Mouse (Mus musculus): ENCODE data around the gene Olfr891.
"Not testable (repeated sequence)": the region's sequence is repeated elsewhere in the genome, so short reads cannot be mapped to it uniquely, and the experiment has no call there.

Gene Olfr891

DNA sequence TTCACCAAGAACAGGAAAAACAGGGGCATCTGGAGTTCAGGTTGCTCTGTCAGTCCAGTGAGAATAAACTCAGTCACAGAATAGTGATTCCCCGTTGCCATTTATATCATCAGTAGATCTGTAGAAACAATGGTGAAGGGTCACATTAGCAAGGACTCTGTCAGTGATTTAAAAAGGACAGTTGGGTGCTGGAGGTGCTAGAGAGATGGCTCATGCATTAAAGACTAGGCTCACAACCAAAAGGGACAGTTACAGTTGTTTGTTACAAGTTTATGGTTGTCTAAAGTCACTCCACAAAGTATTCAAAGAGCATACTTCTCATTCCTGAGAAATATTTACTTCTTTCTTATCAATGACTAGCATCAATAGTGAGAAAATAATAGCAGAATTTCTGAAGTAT is at the start of gene Olfr891:
Gene Olfr891, minus strand, starts transcription at position 101 of the 400 bp plus-strand sequence.
- Histone ChIP-seq H3K9me3 (ENCODE audit: low read length) (peaks cover 25% of the 10 kb centered on the region), H3K27me3 (ENCODE audit: insufficient read depth, low read length) (no peaks in the 10 kb centered on the region), H3K4me3 (replicated peaks; ENCODE audit: low read length) (no peak within 1 kb of the TSS), H3K36me3 (ENCODE audit: insufficient read depth, low read length) (no peaks in the 10 kb centered on the region), H3K4me1 (replicated peaks; ENCODE audit: low read depth, low read length) (no peaks in the 10 kb centered on the region)
- TF ChIP-seq CTCF (conservative IDR thresholded peaks at IDR 0.05; ENCODE audit: low read length) (no peak), POU5F1 (IDR thresholded peaks at IDR 0.05; ENCODE audit: borderline replicate concordance, low read length) (no peak), NANOG (IDR thresholded peaks at IDR 0.05; ENCODE audit: borderline replicate concordance, low read length) (no peak)

GRCm38 (mm10) chr9:38217755-38218154 is 37.1 kb upstream of the Olfr891 start, which contains the start of gene Olfr894:
Gene Olfr894, plus strand, starts transcription at chr9:38218055.
- Histone ChIP-seq H3K27me3 (ENCODE audit: insufficient read depth, low read length) (no peaks in the 10 kb centered on the region), H3K4me1 (replicated peaks; ENCODE audit: low read depth, low read length) (no peaks in the 10 kb centered on the region), H3K4me3 (replicated peaks; ENCODE audit: low read length) (no peak within 1 kb of the TSS), H3K9me3 (ENCODE audit: low read length) (no peaks in the 10 kb centered on the region), H3K36me3 (ENCODE audit: insufficient read depth, low read length) (no peaks in the 10 kb centered on the region)
- TF ChIP-seq NANOG (IDR thresholded peaks at IDR 0.05; ENCODE audit: borderline replicate concordance, low read length) (no peak), CTCF (conservative IDR thresholded peaks at IDR 0.05; ENCODE audit: low read length) (no peak), POU5F1 (IDR thresholded peaks at IDR 0.05; ENCODE audit: borderline replicate concordance, low read length) (no peak)

GRCm38 (mm10) chr9:38208065-38208464 is 27.4 kb upstream of the Olfr891 start, which contains the start of gene Olfr893:
Gene Olfr893, plus strand, starts transcription at chr9:38208365.
- H3K27me3 ChIP-seq (ENCODE audit: insufficient read depth, low read length): no peaks in the 10 kb centered on the region
- no peak within 1 kb of the TSS for H3K4me3 ChIP-seq (replicated peaks; ENCODE audit: low read length)
- TF ChIP-seq NANOG (IDR thresholded peaks at IDR 0.05; ENCODE audit: borderline replicate concordance, low read length) (no peak), POU5F1 (IDR thresholded peaks at IDR 0.05; ENCODE audit: borderline replicate concordance, low read length) (no peak), CTCF (conservative IDR thresholded peaks at IDR 0.05; ENCODE audit: low read length) (no peak)
- no peaks in the 10 kb centered on the region for H3K36me3 ChIP-seq (ENCODE audit: insufficient read depth, low read length)
- no peaks in the 10 kb centered on the region for H3K4me1 ChIP-seq (replicated peaks; ENCODE audit: low read depth, low read length)
- peaks cover 5% of the 10 kb centered on the region; the same call in 1 of the 2 replicates for H3K9me3 ChIP-seq (ENCODE audit: low read length)

GRCm38 (mm10) chr9:38168341-38168740 is 12.3 kb downstream of the Olfr891 start:
- not testable (repeated sequence) for H3K4me1 ChIP-seq (replicated peaks; ENCODE audit: low read depth, low read length); H3K27me3 ChIP-seq (ENCODE audit: insufficient read depth, low read length); H3K36me3 ChIP-seq (ENCODE audit: insufficient read depth, low read length); H3K4me3 ChIP-seq (replicated peaks; ENCODE audit: low read length)
- peaks cover 21% of the 10 kb centered on the region; the same call in 1 of the 2 replicates for H3K9me3 ChIP-seq (ENCODE audit: low read length)

DNA sequence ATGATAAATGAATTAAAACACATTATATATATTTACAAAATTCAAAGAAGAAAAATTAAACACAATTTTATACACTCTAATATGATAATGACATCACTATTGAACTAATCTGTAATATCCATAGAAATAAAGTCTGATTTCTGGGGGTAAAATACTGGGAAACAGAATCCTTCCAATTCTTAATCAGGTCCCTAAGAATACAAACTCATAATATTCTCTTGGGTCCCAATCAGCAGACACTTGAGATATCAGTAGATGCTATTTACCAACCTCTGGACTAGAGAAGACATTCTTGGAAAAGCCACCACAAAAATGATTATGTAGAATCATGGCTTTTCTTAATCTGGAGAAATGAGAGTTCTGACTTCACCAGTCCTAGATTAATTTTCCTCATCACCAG is 38.4 kb downstream of the Olfr891 start, which contains the start of gene Olfr890:
Gene Olfr890, plus strand, starts transcription at position 301 of the 400 bp plus-strand sequence.
- H3K27me3 ChIP-seq (ENCODE audit: insufficient read depth, low read length): no peaks in the 10 kb centered on the region

More for the DNA sequence above, 38.4 kb downstream of the Olfr891 start, which contains the start of gene Olfr890:
- Histone ChIP-seq H3K4me3 (replicated peaks; ENCODE audit: low read length) (no peak within 1 kb of the TSS), H3K9me3 (ENCODE audit: low read length) (no peaks in the 10 kb centered on the region), H3K36me3 (ENCODE audit: insufficient read depth, low read length) (no peaks in the 10 kb centered on the region), H3K4me1 (replicated peaks; ENCODE audit: low read depth, low read length) (no peaks in the 10 kb centered on the region)
- TF ChIP-seq CTCF (conservative IDR thresholded peaks at IDR 0.05; ENCODE audit: low read length) (no peak), NANOG (IDR thresholded peaks at IDR 0.05; ENCODE audit: borderline replicate concordance, low read length) (no peak), POU5F1 (IDR thresholded peaks at IDR 0.05; ENCODE audit: borderline replicate concordance, low read length) (no peak)
